Mouse (Mus musculus) myocyte (in vitro differentiated cells): ENCODE measurements around the gene Pde1c. TPM values are rescaled to one million over a fixed set of nuclear protein-coding genes. Genes with fewer than 3 reads are reported as not detected.

ENCODE experiments used
- H3K27me3 ChIP-seq: one replicate; pipeline ENCODE4 v1.6.1; 2011; ENCODE audit not compliant: control insufficient read depth, insufficient read depth, insufficient read length
- H3K36me3 ChIP-seq: one replicate; pipeline ENCODE4 v1.6.1; 2011; ENCODE audit not compliant: control insufficient read depth, insufficient read depth
- H3K4me2 ChIP-seq: one replicate; pipeline ENCODE4 v1.6.1; 2011; ENCODE audit warnings: low read depth, control low read depth
- H3K4me3 ChIP-seq: one replicate; pipeline ENCODE4 v1.5.1; 2011; ENCODE audit warnings: mild to moderate bottlenecking, control low read depth, moderate library complexity
- H3K79me2 ChIP-seq: one replicate; pipeline ENCODE4 v1.6.1; 2011; ENCODE audit not compliant: control insufficient read depth, insufficient read depth
- H3ac ChIP-seq: one replicate; pipeline ENCODE4 v1.6.1; 2011; ENCODE audit not compliant: control insufficient read depth, insufficient read length
- CEBPB ChIP-seq: IDR thresholded peaks from 2 replicates; pipeline ENCODE4 v1.6.1; 2011; ENCODE audit warnings: mild to moderate bottlenecking, moderate library complexity; ENCODE audit not compliant: poor library complexity, insufficient read depth, severe bottlenecking
- E2F4 ChIP-seq: IDR thresholded peaks from one replicate; pipeline ENCODE4 v1.6.1; 2011; ENCODE audit warnings: mild to moderate bottlenecking, control low read depth, moderate library complexity; ENCODE audit not compliant: insufficient read depth
- MAX ChIP-seq: IDR thresholded peaks from one replicate; pipeline ENCODE4 v1.6.1; 2011; ENCODE audit warnings: low read depth, mild to moderate bottlenecking, control low read depth
- MYOD1 ChIP-seq, 3 experiments: IDR thresholded peaks; one replicate each; pipeline ENCODE4 v1.6.1; 2011; ENCODE audit warnings: control low read depth in 2 of 3, low read depth in 2 of 3, mild to moderate bottlenecking in 2 of 3, moderate library complexity in 1 of 3; ENCODE audit not compliant: insufficient read length in 2 of 3, control insufficient read depth in 1 of 3
- MYOG ChIP-seq, 3 experiments: IDR thresholded peaks; one replicate each; pipeline ENCODE4 v1.6.1; 2011; ENCODE audit warnings: control low read depth in 2 of 3, low read depth in 2 of 3, mild to moderate bottlenecking in 2 of 3; ENCODE audit not compliant: insufficient read length in 2 of 3, control insufficient read depth in 1 of 3, insufficient read depth in 1 of 3
- POLR2A ChIP-seq: IDR thresholded peaks from one replicate; pipeline ENCODE4 v1.6.1; 2011; ENCODE audit warnings: low read depth, mild to moderate bottlenecking, control low read depth, moderate library complexity; ENCODE audit not compliant: insufficient read length
- POLR2AphosphoS2 ChIP-seq: IDR thresholded peaks from one replicate; pipeline ENCODE4 v1.6.1; 2011; ENCODE audit warnings: low read depth, control low read depth; ENCODE audit not compliant: insufficient read length
- REST ChIP-seq: IDR thresholded peaks from one replicate; pipeline ENCODE4 v1.6.1; 2011; ENCODE audit warnings: mild to moderate bottlenecking, control low read depth, moderate library complexity; ENCODE audit not compliant: insufficient read depth, insufficient read length
- SRF ChIP-seq: IDR thresholded peaks from one replicate; pipeline ENCODE4 v1.6.1; 2011; ENCODE audit warnings: low read depth; ENCODE audit not compliant: control insufficient read depth, insufficient read length
- TCF12 ChIP-seq: IDR thresholded peaks from one replicate; pipeline ENCODE4 v1.6.1; 2011; ENCODE audit warnings: mild to moderate bottlenecking, control low read depth; ENCODE audit not compliant: poor library complexity, insufficient read depth, severe bottlenecking
- TCF3 ChIP-seq: IDR thresholded peaks from one replicate; pipeline ENCODE4 v1.6.1; 2011; ENCODE audit warnings: low read depth, control low read depth; ENCODE audit not compliant: insufficient read length
- USF1 ChIP-seq: IDR thresholded peaks from one replicate; pipeline ENCODE4 v1.6.1; 2011; ENCODE audit warnings: low read depth, mild to moderate bottlenecking, control low read depth, moderate library complexity
- polyA plus RNA-seq: library from polyadenylated mRNA; unstranded; fragments of >200 nt; fragmentation: generic; extraction: Trizol; gene quantifications from one replicate; pipeline ENCODE4 v1.2.1, GENCODE M21; 2012; ENCODE audit warnings: missing spikeins

Gene Pde1c
- polyA plus RNA-seq, 1 experiment = 0.41 TPM

- Histone ChIP-seq H3K4me3 (no peak overlapping the region), H3ac (no peak overlapping the region), H3K27me3 (no peaks in the 10 kb centered on the region), H3K36me3 (no peaks in the 10 kb centered on the region), H3K79me2 (no peaks in the 10 kb centered on the region), H3K4me2 (no peak overlapping the region)
- TF ChIP-seq MAX = no peak
- peak in 2 of 3 experiments; percentile 50 to 83 for TF ChIP-seq MYOD1 (IDR thresholded peaks at IDR 0.05; ENCODE audit: control insufficient read depth in 1 of 3, insufficient read length in 2 of 3, low read depth in 2 of 3)
- TF ChIP-seq TCF3 = no peak
- no peak for TF ChIP-seq POLR2AphosphoS2
- TF ChIP-seq E2F4 = no peak
- TF ChIP-seq MYOG (IDR thresholded peaks at IDR 0.05; ENCODE audit: control insufficient read depth in 1 of 3, insufficient read depth in 1 of 3, insufficient read length in 2 of 3, low read depth in 2 of 3) = peak; percentile 4 to 72 (median 43)
- no peak for TF ChIP-seq REST
- no peak for TF ChIP-seq POLR2A
- TF ChIP-seq CEBPB = no peak
- TF ChIP-seq USF1 = no peak
- no peak for TF ChIP-seq SRF
- peak; percentile 49 for TF ChIP-seq TCF12
Measured at GRCm38 (mm10) chr6:56376359-56376758, 192.5 kb downstream of the Pde1c start.

- TF ChIP-seq E2F4 (no peak), SRF (no peak), USF1 (no peak), TCF12 (no peak), POLR2AphosphoS2 (no peak), TCF3 (no peak)
Measured at GRCm38 (mm10) chr6:56374180-56374579, 194.7 kb downstream of the Pde1c start.

GRCm38 (mm10) chr6:56373753-56374152, 195.2 kb downstream of the Pde1c start:
- TF ChIP-seq MYOD1 (IDR thresholded peaks at IDR 0.05; ENCODE audit: control insufficient read depth in 1 of 3, insufficient read length in 2 of 3, low read depth in 2 of 3) (no peak), TCF12 (no peak), USF1 (no peak), CEBPB (no peak), REST (no peak), MYOG (IDR thresholded peaks at IDR 0.05; ENCODE audit: control insufficient read depth in 1 of 3, insufficient read depth in 1 of 3, insufficient read length in 2 of 3, low read depth in 2 of 3) (no peak), POLR2AphosphoS2 (no peak)
- H3K4me2 ChIP-seq = no peak overlapping the region
- no peaks in the 10 kb centered on the region for H3K79me2 ChIP-seq
- no peaks in the 10 kb centered on the region for H3K36me3 ChIP-seq
- no peaks in the 10 kb centered on the region for H3K27me3 ChIP-seq
- H3ac ChIP-seq = no peak overlapping the region
- H3K4me3 ChIP-seq = no peak overlapping the region

More at GRCm38 (mm10) chr6:56374180-56374579, 194.7 kb downstream of the Pde1c start:
- no peak overlapping the region for H3K4me3 ChIP-seq
- no peak overlapping the region for H3ac ChIP-seq
- no peaks in the 10 kb centered on the region for H3K36me3 ChIP-seq
- H3K27me3 ChIP-seq = no peaks in the 10 kb centered on the region
- no peak overlapping the region for H3K4me2 ChIP-seq
- no peaks in the 10 kb centered on the region for H3K79me2 ChIP-seq

- no peak overlapping the region for H3ac ChIP-seq
- TF ChIP-seq CEBPB (no peak), MYOD1 (IDR thresholded peaks at IDR 0.05; ENCODE audit: control insufficient read depth in 1 of 3, insufficient read length in 2 of 3, low read depth in 2 of 3) (no peak), POLR2AphosphoS2 (no peak), SRF (no peak), MAX (no peak), USF1 (no peak)
- H3K4me2 ChIP-seq = no peak overlapping the region
Measured at GRCm38 (mm10) chr6:56373046-56373751, 195.7 kb downstream of the Pde1c start.

GRCm38 (mm10) chr6:56369462-56369861, 199.4 kb downstream of the Pde1c start:
- H3K36me3 ChIP-seq = no peaks in the 10 kb centered on the region
- H3K79me2 ChIP-seq = no peaks in the 10 kb centered on the region
- H3K4me2 ChIP-seq = no peak overlapping the region
- TF ChIP-seq TCF3 = no peak
- TF ChIP-seq CEBPB = no peak
- no peak for TF ChIP-seq POLR2AphosphoS2
- H3ac ChIP-seq = no peak overlapping the region
- H3K4me3 ChIP-seq = no peak overlapping the region
- H3K27me3 ChIP-seq = no peaks in the 10 kb centered on the region

More at GRCm38 (mm10) chr6:56373046-56373751, 195.7 kb downstream of the Pde1c start:
- Histone ChIP-seq H3K4me3 (no peak overlapping the region), H3K79me2 (no peaks in the 10 kb centered on the region), H3K36me3 (no peaks in the 10 kb centered on the region), H3K27me3 (no peaks in the 10 kb centered on the region)
